Mouse (Mus musculus): Measurements from ENCODE around the gene Syne1.

- TF ChIP-seq POLR2A (IDR thresholded peaks at IDR 0.05; ENCODE audit: low read depth, low read length) (no peak), CTCF (IDR thresholded peaks at IDR 0.05; ENCODE audit: extremely low read depth, insufficient read depth, insufficient read length, insufficient replicate concordance) (no peak)
These were observed 101.3 kb downstream of the Syne1 start for GRCm38 (mm10) chr10:5449944-5450343.
